Mouse (Mus musculus) kidney, adult 2 months (tissue): ENCODE measurements around the gene Dcx.

Experiments used
- CTCF ChIP-seq: fragments of 200-500 bp; conservative IDR thresholded peaks from 2 replicates; pipeline ENCODE4 v1.5.1; 2011; ENCODE audit warnings: low read depth, mild to moderate bottlenecking, control low read depth, low read length, moderate library complexity, mixed read lengths; ENCODE audit not compliant: insufficient read depth, insufficient read length
- POLR2A ChIP-seq: fragments of 200-500 bp; IDR thresholded peaks from one replicate; pipeline ENCODE4 v1.6.1; 2011; ENCODE audit warnings: low read depth, low read length, control low read depth

GRCm38 (mm10) chrX:143902300-143902699, 30.8 kb downstream of the Dcx start:
- TF ChIP-seq CTCF (no peak), POLR2A (no peak)
